Comparison of ENCODE assay signal across 14 mouse cellular contexts in the genomic region with DNA sequence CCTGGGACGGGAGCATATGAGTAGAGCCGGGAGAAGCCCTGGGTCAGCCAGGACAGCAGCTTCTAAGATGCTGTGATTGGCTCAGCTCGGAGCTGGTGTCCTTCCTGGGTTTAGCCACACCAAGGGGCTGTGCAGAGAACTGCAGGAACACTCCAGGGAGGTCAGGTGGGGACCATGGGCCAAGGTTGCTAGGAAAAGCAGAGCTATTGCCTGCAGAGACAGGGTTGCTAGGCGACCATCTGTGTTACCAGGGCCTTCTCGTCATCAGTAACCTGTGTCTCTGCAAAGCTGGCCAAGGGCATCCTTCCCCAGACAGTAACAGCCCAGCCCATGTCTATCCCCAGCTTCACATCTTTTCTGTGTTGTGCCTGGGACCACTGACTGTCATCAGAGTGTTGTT. TPM values are rescaled to one million over a fixed set of nuclear protein-coding genes. Genes with fewer than 3 reads are reported as not detected.
DNase-seq lines count a peak whose midpoint lies in the region; ATAC-seq lines count a peak whose summit lies in the region.
"Had no signal": no experiment of that assay in that cellular context is flagged by ENCODE, and none has a peak within 500 bp of the region (broad histone marks: within the 10 kb centered on the region; RNA-seq: fewer than 3 reads in every experiment).

No protein-coding gene starts in this region.

- H3K27me3 ChIP-seq in forebrain, embryonic 15.5 days = 0 out of 2 replicates have a peak, but pooled peaks cover 3% of the 10 kb centered on the region
- H3K27me3 ChIP-seq in forebrain, embryonic 10.5 days (ENCODE audit: poor library complexity, severe bottlenecking) = no peaks in the 10 kb centered on the region
- no peaks in the 10 kb centered on the region for H3K27me3 ChIP-seq in hindbrain, embryonic 16.5 days (replicated peaks; ENCODE audit: control insufficient read depth, insufficient read depth, low read length)
- H3K27me3 ChIP-seq: kidney, embryonic 15.5 days had no signal

- no peak overlapping the region for H3K4me2 ChIP-seq in forebrain, embryonic 15.5 days (replicated peaks)
- H3K4me2 ChIP-seq in hindbrain, embryonic 16.5 days (ENCODE audit: low read length) = no peak overlapping the region
- H3K4me2 ChIP-seq: kidney, embryonic 15.5 days had no signal

- H3K9ac ChIP-seq in forebrain, embryonic 15.5 days (replicated peaks) = no peak overlapping the region
- H3K9ac ChIP-seq in hindbrain, embryonic 16.5 days (ENCODE audit: low read depth, low read length) = no peak overlapping the region
- H3K9ac ChIP-seq: kidney, embryonic 15.5 days had no signal

- no peaks in the 10 kb centered on the region for H3K4me1 ChIP-seq in forebrain, embryonic 15.5 days
- no peaks in the 10 kb centered on the region for H3K4me1 ChIP-seq in forebrain, embryonic 10.5 days
- H3K4me1 ChIP-seq in hindbrain, embryonic 16.5 days (ENCODE audit: control insufficient read depth, insufficient read depth, low read depth, low read length) = peaks cover 7% of the 10 kb centered on the region
- H3K4me1 ChIP-seq: kidney, embryonic 15.5 days had no signal

- H3K36me3 ChIP-seq in forebrain, embryonic 15.5 days = no peaks in the 10 kb centered on the region
- no peaks in the 10 kb centered on the region for H3K36me3 ChIP-seq in forebrain, embryonic 10.5 days (replicated peaks)
- no peaks in the 10 kb centered on the region for H3K36me3 ChIP-seq in hindbrain, embryonic 16.5 days (ENCODE audit: control insufficient read depth, insufficient read depth, low read length)
- H3K36me3 ChIP-seq: kidney, embryonic 15.5 days had no signal

- no peak for DNase-seq in forebrain, embryonic 10.5 days (ENCODE audit: extremely low spot score, low spot score)
- peak; percentile 24 for DNase-seq in left cerebral cortex, postnatal 4 days
- no peak for DNase-seq in left cerebral cortex, adult 8-10 months (ENCODE audit: low spot score in 2 of 2)
- peak; percentile 40 for DNase-seq in right cerebral cortex, postnatal 14 days
- no peak for DNase-seq in kidney, postnatal 25 days
- DNase-seq: heart, postnatal 36 days; lung, postnatal 10 days; thymus, adult 2 months had no signal

- no peak overlapping the region for H3K4me3 ChIP-seq in forebrain, embryonic 15.5 days
- no peak overlapping the region for H3K4me3 ChIP-seq in forebrain, embryonic 10.5 days
- H3K4me3 ChIP-seq in hindbrain, embryonic 16.5 days (ENCODE audit: low read length) = no peak overlapping the region
- H3K4me3 ChIP-seq: kidney, embryonic 15.5 days had no signal

- no peak overlapping the region for H3K27ac ChIP-seq in forebrain, embryonic 15.5 days (replicated peaks)
- H3K27ac ChIP-seq in forebrain, embryonic 10.5 days = no peak overlapping the region
- no peak overlapping the region for H3K27ac ChIP-seq in hindbrain, embryonic 16.5 days (ENCODE audit: low read depth, low read length)
- H3K27ac ChIP-seq: kidney, embryonic 15.5 days had no signal

- intact Hi-C loops in left cerebral cortex, postnatal 4 days (cut with DNase I) = no loop called here

- WGBS in forebrain, embryonic 15.5 days = 58% methylated on average over 5 of the region's 5 CpGs
- 73% methylated on average over 5 of the region's 5 CpGs for WGBS in forebrain, embryonic 10.5 days
- WGBS in hindbrain, embryonic 16.5 days = 50% methylated on average over 5 of the region's 5 CpGs

- ATAC-seq in forebrain, embryonic 15.5 days (replicated peaks) = peak; percentile 53; the same call in 1 of the 2 replicates
- ATAC-seq in hindbrain, embryonic 16.5 days = peak; percentile 86
- ATAC-seq in erythroblast, adult 5-6 weeks (replicated peaks; ENCODE audit: low FRiP score, poor library complexity, severe bottlenecking) = no peak

- no peaks in the 10 kb centered on the region for H3K9me3 ChIP-seq in forebrain, embryonic 15.5 days
- no peaks in the 10 kb centered on the region for H3K9me3 ChIP-seq in forebrain, embryonic 10.5 days
- no peaks in the 10 kb centered on the region; the same call in 1 of the 2 replicates for H3K9me3 ChIP-seq in hindbrain, embryonic 16.5 days (ENCODE audit: control insufficient read depth, low read length)
- H3K9me3 ChIP-seq: kidney, embryonic 15.5 days had no signal

RNA-seq across cellular contexts. Expression of gene Cngb1, which starts 24.9 kb away (rescaled TPM):
- 0.18 and 0.31 TPM in 2 replicates for polyA plus RNA-seq in forebrain, embryonic 15.5 days (2015; fragmentation: Nextera tagmentation; extraction: Ambion mirVana)
- polyA plus RNA-seq in forebrain, embryonic 10.5 days (2016; fragmentation: Nextera tagmentation; extraction: Ambion mirVana) = 0.14 and 0.25 TPM in 2 replicates
- total RNA-seq in left cerebral cortex, postnatal 4 days (2021) = under 1 TPM; 0.42 to 0.58 TPM
- under 1 TPM; 0.25 to 0.53 (median 0.49) TPM for total RNA-seq in left cerebral cortex, adult 8-10 months (2022)
- 0.25 and 0.69 TPM in 2 replicates for polyA plus RNA-seq in hindbrain, embryonic 16.5 days (2015; fragmentation: Nextera tagmentation; extraction: Ambion mirVana)
- total RNA-seq in erythroblast, adult 5-6 weeks (2015; ENCODE audit: low replicate concordance) = not detected in 2 replicates
- not detected in 2 replicates for total RNA-seq in erythroblast, adult 5-6 weeks (2017; ENCODE audit: low replicate concordance)

RNA-seq across cellular contexts. Expression of gene Tepp, which starts 28.9 kb away (rescaled TPM):
- polyA plus RNA-seq in forebrain, embryonic 15.5 days (2015; fragmentation: Nextera tagmentation; extraction: Ambion mirVana) = 1.3 and 1.4 TPM in 2 replicates
- polyA plus RNA-seq in forebrain, embryonic 10.5 days (2016; fragmentation: Nextera tagmentation; extraction: Ambion mirVana) = not detected in 2 replicates
- 1 to 10 TPM; 3.5 to 4.2 TPM for total RNA-seq in left cerebral cortex, postnatal 4 days (2021)
- total RNA-seq in left cerebral cortex, adult 8-10 months (2022) = not detected
- 3.5 and 6.6 TPM in 2 replicates for polyA plus RNA-seq in hindbrain, embryonic 16.5 days (2015; fragmentation: Nextera tagmentation; extraction: Ambion mirVana)
- total RNA-seq in erythroblast, adult 5-6 weeks (2015; ENCODE audit: low replicate concordance) = not detected in 2 replicates
- total RNA-seq in erythroblast, adult 5-6 weeks (2017; ENCODE audit: low replicate concordance) = not detected in 2 replicates
- total RNA-seq: heart, postnatal 36 days; left cerebral cortex, adult 18-20 months; liver, adult 2 months had no signal
- polyA plus RNA-seq: kidney, embryonic 15.5 days; liver, adult 2 months had no signal

RNA-seq across cellular contexts. Expression of gene Zfp319, which starts 50.3 kb away (rescaled TPM):
- polyA plus RNA-seq in forebrain, embryonic 15.5 days (2015; fragmentation: Nextera tagmentation; extraction: Ambion mirVana) = 18.6 and 19.8 TPM in 2 replicates
- 10.6 and 10.7 TPM in 2 replicates for polyA plus RNA-seq in forebrain, embryonic 10.5 days (2016; fragmentation: Nextera tagmentation; extraction: Ambion mirVana)
- 10 to 100 TPM; 26.8 to 29.6 TPM for total RNA-seq in left cerebral cortex, postnatal 4 days (2021)
- 10 to 100 TPM; 14.7 to 16.3 (median 15.3) TPM for total RNA-seq in left cerebral cortex, adult 8-10 months (2022)
- polyA plus RNA-seq in hindbrain, embryonic 16.5 days (2015; fragmentation: Nextera tagmentation; extraction: Ambion mirVana) = 12.1 and 15.8 TPM in 2 replicates
- 2.5 and 3.3 TPM in 2 replicates for total RNA-seq in erythroblast, adult 5-6 weeks (2015; ENCODE audit: low replicate concordance)
- total RNA-seq in erythroblast, adult 5-6 weeks (2017; ENCODE audit: low replicate concordance) = 0.14 and 0.17 TPM in 2 replicates

RNA-seq across cellular contexts. Expression of gene Usb1, which starts 50.6 kb away (rescaled TPM):
- polyA plus RNA-seq in forebrain, embryonic 15.5 days (2015; fragmentation: Nextera tagmentation; extraction: Ambion mirVana) = 44.4 and 45.9 TPM in 2 replicates
- polyA plus RNA-seq in forebrain, embryonic 10.5 days (2016; fragmentation: Nextera tagmentation; extraction: Ambion mirVana) = 50.5 and 53.1 TPM in 2 replicates
- 10 to 100 TPM; 26.5 to 32.8 TPM for total RNA-seq in left cerebral cortex, postnatal 4 days (2021)
- 10 to 100 TPM; 11.4 to 13.8 (median 12.2) TPM for total RNA-seq in left cerebral cortex, adult 8-10 months (2022)
- 35.7 and 39.8 TPM in 2 replicates for polyA plus RNA-seq in hindbrain, embryonic 16.5 days (2015; fragmentation: Nextera tagmentation; extraction: Ambion mirVana)
- total RNA-seq in erythroblast, adult 5-6 weeks (2015; ENCODE audit: low replicate concordance) = 7.9 and 8.1 TPM in 2 replicates
- 6.1 and 8.0 TPM in 2 replicates for total RNA-seq in erythroblast, adult 5-6 weeks (2017; ENCODE audit: low replicate concordance)

Comparison
In these comparisons a context has a peak if more than half of its experiments do, and no peak if none do; other contexts are left out.
1. DNase-seq: peak in left cerebral cortex, postnatal 4 days (single experiment) and right cerebral cortex, postnatal 14 days (single experiment); none in forebrain, embryonic 10.5 days (single experiment), left cerebral cortex, adult 8-10 months (0 of 2) and kidney, postnatal 25 days (0 of 2).